Mouse (Mus musculus): ENCODE measurements around the gene Mapk6.
"Not testable (repeated sequence)": the region's sequence is repeated elsewhere in the genome, so short reads cannot be mapped to it uniquely, and the experiment has no call there.

The Mapk6 gene

DNA sequence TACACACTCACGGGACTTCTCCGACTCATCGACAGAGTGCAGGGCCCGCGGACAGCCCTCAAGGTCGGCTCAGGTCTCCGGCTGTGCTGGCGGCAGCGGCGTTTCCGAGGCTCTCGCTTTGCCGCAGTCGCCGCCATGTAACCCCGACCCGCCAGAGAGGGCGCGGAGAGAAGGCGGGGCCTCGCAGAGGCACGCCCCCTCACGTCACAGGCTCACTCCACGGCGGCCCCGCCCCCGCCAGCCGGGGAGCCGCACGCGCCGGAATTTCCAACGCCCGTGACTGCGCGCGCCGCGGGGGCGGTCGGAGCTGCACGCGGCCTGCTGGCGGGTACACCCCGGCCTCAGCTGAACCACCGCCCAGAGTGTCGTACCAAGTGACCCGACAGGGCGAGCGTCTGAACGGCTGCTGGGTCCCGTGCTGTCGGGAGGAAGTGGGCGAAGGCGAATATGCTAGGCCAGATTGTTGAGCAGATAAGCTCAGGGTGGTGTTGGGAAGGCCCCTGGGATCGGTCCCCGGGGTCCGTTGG is at the start of gene Mapk6:
Gene Mapk6 (minus strand): TSS at position 154 of the 527 bp plus-strand sequence.
- DNase-seq, result peak; percentile 99

DNA sequence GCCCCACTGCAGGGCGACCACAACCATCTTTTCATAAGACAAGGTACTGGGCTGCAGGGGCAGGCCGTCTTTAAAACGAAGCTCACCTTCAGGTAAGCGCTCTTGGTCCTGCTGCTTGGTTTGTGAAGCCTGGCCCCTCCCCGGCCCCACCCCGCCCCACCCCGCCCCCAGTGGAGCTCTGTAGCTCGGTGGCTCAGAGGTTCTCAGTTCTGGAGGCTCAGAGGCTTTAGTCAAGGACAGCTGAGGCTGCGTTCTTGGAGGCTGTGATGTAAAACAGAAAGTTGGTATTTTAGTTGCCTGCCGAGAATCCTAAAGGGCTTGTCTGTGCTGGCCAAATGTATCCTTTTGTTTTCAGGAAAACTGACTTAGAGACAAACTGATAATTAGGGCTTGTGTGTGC is 45.9 kb upstream of the Mapk6 start:
- DNase-seq, result no peak

GRCm38 (mm10) chr9:75453994-75454393 is 44.2 kb upstream of the Mapk6 start:
- no peak for DNase-seq

GRCm38 (mm10) chr9:75448021-75448420 is 38.2 kb upstream of the Mapk6 start:
- no peak for DNase-seq

GRCm38 (mm10) chr9:75446574-75446973 is 36.8 kb upstream of the Mapk6 start:
- DNase-seq, result not testable (repeated sequence)

- DNase-seq, result no peak
These were observed 35.2 kb upstream of the Mapk6 start for GRCm38 (mm10) chr9:75444981-75445380.

GRCm38 (mm10) chr9:75441691-75442131 is 31.9 kb upstream of the Mapk6 start:
- DNase-seq, result no peak

- DNase-seq, result peak; percentile 91 to 92
These were observed 31.2 kb upstream of the Mapk6 start, which contains the start of gene Leo1 for GRCm38 (mm10) chr9:75440796-75441666. Gene Leo1, plus strand, starts transcription at chr9:75441524.

DNA sequence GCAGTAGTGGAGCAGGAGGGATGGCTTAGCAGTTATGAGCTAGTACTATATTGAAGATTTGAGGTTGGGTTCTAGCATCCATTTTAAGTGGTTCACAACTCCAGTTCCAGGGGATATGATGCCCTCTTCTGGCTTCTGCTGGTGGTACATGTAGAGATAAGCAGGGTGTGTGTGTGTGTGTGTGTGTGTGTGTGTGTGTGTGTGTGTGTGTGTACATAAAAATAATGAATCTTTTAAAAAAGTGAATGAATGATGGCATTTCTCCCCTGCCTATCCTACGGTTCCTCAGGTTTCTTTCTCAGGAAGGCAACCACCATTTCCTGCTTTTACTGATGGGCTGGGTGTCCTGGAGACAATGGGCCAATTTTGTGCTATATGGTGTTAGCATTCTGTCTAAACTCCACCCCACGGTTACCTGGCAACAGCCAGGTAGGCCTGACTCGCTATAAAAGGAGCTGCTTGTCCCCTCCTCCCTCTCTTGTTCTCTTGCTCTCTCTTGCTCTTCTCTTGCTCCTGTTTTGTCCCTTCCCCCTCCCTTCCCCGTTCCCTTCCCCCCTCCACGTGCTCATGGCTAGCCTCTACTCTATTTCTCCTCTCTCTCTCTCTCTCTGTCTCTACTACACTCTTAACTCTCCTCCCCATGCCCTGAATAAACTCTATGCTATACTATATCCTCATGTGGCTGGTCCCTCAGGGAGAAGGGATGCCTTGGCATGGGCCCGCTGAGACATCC is 28.0 kb upstream of the Mapk6 start:
- DNase-seq, result peak; percentile 47 to 64

- peak; percentile 85 to 87 for DNase-seq
These were observed 26.1 kb upstream of the Mapk6 start for GRCm38 (mm10) chr9:75435918-75436317.

DNA sequence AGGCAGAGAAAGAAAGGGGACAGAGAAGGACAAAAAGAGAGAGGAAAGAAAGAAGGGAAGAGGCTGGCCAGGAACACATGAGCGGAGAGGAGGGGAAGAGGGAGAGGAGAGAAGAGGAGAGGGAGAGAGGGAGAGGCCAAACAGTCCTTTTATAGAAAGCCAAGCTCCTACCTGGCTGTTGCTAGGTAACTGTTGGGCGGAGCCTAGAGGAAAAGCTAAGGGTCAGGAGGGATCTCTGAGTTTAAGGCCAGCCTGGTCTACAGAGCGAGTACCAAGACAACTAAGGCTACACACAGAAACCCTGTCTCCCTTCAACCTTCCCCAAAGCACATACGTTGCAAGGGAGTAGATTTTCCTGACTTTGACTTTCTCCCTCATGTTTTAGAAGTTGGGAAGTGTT is 25.5 kb upstream of the Mapk6 start:
- DNase-seq, result no peak

DNA sequence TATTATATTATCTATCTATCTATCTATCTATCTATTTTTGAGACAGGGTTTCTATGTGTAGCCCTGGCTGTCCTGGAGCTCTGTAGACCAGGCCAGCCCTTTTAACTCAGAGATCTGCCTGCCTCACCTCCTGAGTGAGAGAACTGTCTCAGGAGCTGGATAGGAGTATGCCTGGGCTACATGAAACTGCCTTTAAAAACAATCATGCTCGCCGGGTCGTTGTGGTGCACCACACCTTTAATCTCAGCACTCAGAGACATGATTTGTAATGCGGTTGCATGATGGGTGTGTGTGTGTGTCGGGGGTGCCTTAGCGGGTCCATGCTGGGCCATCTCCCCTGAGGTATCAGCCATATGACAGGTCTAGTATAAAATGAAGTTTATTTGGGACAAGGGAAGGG is 25.1 kb upstream of the Mapk6 start:
- peak; percentile 16 to 23 for DNase-seq

DNA sequence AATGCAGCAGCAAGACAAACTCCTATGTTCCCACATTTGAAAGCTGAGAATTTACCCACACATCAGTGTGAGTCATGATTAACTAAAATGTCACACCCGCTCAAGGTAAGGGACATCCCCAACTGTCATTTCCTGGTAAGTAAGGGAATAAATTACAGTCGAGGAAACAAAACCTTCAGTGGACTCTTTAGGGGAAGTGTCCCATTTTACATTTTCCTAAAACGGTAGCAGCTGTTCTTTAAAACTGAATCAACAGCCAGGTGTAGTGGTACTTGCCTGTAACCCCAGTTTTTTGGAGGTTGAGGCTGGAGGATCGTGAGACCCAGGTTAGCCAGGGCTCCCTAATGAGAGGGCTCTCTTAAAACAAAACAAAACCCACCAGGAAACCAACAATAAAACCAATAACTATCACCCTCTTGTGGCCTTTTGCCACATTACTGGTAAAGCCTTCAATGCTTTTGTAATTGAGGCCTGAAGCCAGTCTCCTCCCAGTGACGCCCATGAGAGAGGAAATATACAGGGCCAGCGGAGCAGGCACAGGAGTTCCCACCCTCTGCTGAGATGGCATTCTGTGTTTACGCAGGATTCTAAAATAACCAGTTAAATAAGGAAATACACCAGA is 24.5 kb upstream of the Mapk6 start:
- DNase-seq, result peak; percentile 78 to 84

DNA sequence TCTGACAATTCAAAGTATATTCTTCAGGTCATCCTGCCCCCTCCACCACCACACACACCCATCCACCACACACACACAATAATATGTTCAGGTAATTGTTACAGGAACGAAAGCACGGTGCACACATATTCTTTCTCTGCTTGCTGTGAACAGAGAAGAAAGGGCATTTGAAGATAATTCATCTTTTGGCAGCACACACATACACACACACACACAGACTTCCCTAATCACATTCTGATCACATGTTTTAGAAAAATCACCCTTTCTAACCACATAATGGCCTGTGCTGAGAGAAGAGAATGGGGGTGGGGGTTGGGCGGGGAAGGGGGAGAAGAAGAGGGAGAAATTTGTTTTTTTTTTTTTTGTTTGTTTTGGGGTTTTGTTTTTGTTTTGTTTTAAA is 22.9 kb upstream of the Mapk6 start:
- no peak for DNase-seq

GRCm38 (mm10) chr9:75430822-75431621 is 21.2 kb upstream of the Mapk6 start:
- DNase-seq, result peak; percentile 52 to 75

DNA sequence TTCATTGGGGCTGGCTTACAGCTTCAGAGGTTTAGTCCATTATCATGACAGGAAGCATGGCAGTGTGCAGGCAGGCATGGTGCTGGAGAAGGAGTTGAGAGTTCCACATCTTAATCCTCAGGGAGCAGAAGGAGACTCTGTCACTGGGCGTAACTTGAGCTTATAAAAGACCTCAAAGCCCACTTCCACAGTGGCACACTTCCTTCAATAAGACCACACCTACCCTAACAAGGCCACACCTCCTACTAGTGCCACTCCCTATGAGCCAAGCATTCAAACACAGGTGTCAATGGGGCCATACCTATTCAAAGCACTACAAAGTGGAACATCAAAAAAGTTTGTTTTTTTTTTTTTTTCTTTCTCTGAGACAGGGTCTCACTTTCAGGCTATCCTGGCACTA is 19.9 kb upstream of the Mapk6 start:
- DNase-seq, result no peak

DNA sequence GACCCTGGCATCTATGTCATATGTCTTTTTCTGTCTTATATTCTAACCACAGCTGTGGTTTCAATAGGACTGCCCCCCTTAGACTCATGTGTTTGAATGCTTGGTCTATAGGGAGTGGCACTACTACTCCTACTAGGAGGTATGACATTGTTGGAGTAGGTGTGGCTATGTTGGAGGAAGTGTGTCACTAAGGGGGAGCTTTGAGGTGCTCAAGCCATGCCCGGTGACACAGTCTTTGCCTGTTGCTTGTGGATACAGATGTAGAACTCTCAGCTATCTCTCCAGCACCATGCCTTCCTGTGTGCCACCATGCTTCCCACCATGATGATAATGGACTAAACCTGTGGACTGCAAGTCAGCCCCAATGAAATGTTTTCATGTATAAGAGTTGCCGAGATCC is 19.2 kb upstream of the Mapk6 start:
- no peak for DNase-seq

- DNase-seq, result no peak
These were observed 18.4 kb upstream of the Mapk6 start for GRCm38 (mm10) chr9:75428274-75428600.

- DNase-seq, result peak; percentile 84 to 88
These were observed 17.8 kb upstream of the Mapk6 start for GRCm38 (mm10) chr9:75427366-75428273.

GRCm38 (mm10) chr9:75425796-75426391 is 16.1 kb upstream of the Mapk6 start:
- no peak for DNase-seq
